Mouse (Mus musculus): ENCODE data around the gene Cabp1.
"Not testable (repeated sequence)": the region's sequence is repeated elsewhere in the genome, so short reads cannot be mapped to it uniquely, and the experiment has no call there.

Gene Cabp1

GRCm38 (mm10) chr5:115177866-115178265 is 16.3 kb downstream of the Cabp1 start:
- no peak for DNase-seq (ENCODE audit: low read depth, low spot score)

- DNase-seq (ENCODE audit: low read depth, low spot score) = no peak
These were observed 19.6 kb downstream of the Cabp1 start for GRCm38 (mm10) chr5:115174554-115174953.

GRCm38 (mm10) chr5:115170150-115170549 is 24.0 kb downstream of the Cabp1 start:
- no peak for DNase-seq (ENCODE audit: low read depth, low spot score)

GRCm38 (mm10) chr5:115168641-115169415 is 25.4 kb downstream of the Cabp1 start:
- no peak for DNase-seq (ENCODE audit: low read depth, low spot score)

GRCm38 (mm10) chr5:115167396-115167795 is 26.8 kb downstream of the Cabp1 start:
- no peak for DNase-seq (ENCODE audit: low read depth, low spot score)

- DNase-seq (ENCODE audit: low read depth, low spot score) = no peak
These were observed 27.4 kb downstream of the Cabp1 start for GRCm38 (mm10) chr5:115166815-115167194.

- no peak for DNase-seq (ENCODE audit: low read depth, low spot score)
These were observed 28.0 kb downstream of the Cabp1 start for GRCm38 (mm10) chr5:115165895-115166814.

GRCm38 (mm10) chr5:115165351-115165750 is 28.8 kb downstream of the Cabp1 start:
- DNase-seq (ENCODE audit: low read depth, low spot score) = no peak

- DNase-seq (ENCODE audit: low read depth, low spot score) = not testable (repeated sequence)
These were observed 29.7 kb downstream of the Cabp1 start for GRCm38 (mm10) chr5:115164446-115164845.

GRCm38 (mm10) chr5:115163563-115163962 is 30.6 kb downstream of the Cabp1 start:
- no peak for DNase-seq (ENCODE audit: low read depth, low spot score)

GRCm38 (mm10) chr5:115161940-115162279 is 32.3 kb downstream of the Cabp1 start:
- not testable (repeated sequence) for DNase-seq (ENCODE audit: low read depth, low spot score)

GRCm38 (mm10) chr5:115161064-115161939 is 32.9 kb downstream of the Cabp1 start:
- no peak for DNase-seq (ENCODE audit: low read depth, low spot score)

- no peak for DNase-seq (ENCODE audit: low read depth, low spot score)
These were observed 33.5 kb downstream of the Cabp1 start for GRCm38 (mm10) chr5:115160655-115161054.

- DNase-seq (ENCODE audit: low read depth, low spot score) = no peak
These were observed 35.0 kb downstream of the Cabp1 start for GRCm38 (mm10) chr5:115159165-115159564.

- DNase-seq (ENCODE audit: low read depth, low spot score) = peak; percentile 93
These were observed 35.9 kb downstream of the Cabp1 start, which contains the start of gene Mlec for GRCm38 (mm10) chr5:115158040-115158983. Gene Mlec (minus strand): TSS chr5:115158179.

GRCm38 (mm10) chr5:115156933-115157589 is 37.1 kb downstream of the Cabp1 start:
- DNase-seq (ENCODE audit: low read depth, low spot score) = no peak

- no peak for DNase-seq (ENCODE audit: low read depth, low spot score)
These were observed 37.8 kb downstream of the Cabp1 start for GRCm38 (mm10) chr5:115156401-115156800.

GRCm38 (mm10) chr5:115155831-115156230 is 38.4 kb downstream of the Cabp1 start:
- DNase-seq (ENCODE audit: low read depth, low spot score) = no peak

GRCm38 (mm10) chr5:115155156-115155631 is 39.0 kb downstream of the Cabp1 start:
- DNase-seq (ENCODE audit: low read depth, low spot score) = no peak

All from retina, adult 2 months (tissue).